Mouse (Mus musculus) kidney, postnatal 14 days (tissue): Measurements from ENCODE around the gene Aox2.
A peak's percentile ranks its signal among the peaks of the same experiment; 100 is the strongest.
"Not testable (repeated sequence)": the region's sequence is repeated elsewhere in the genome, so short reads cannot be mapped to it uniquely, and the experiment has no call there.

ENCODE experiments used
- DNase-seq: peaks from one replicate; pipeline ENCODE4 v3.0.0; 2022; ENCODE audit warnings: mixed read lengths

Aox2 gene

DNA sequence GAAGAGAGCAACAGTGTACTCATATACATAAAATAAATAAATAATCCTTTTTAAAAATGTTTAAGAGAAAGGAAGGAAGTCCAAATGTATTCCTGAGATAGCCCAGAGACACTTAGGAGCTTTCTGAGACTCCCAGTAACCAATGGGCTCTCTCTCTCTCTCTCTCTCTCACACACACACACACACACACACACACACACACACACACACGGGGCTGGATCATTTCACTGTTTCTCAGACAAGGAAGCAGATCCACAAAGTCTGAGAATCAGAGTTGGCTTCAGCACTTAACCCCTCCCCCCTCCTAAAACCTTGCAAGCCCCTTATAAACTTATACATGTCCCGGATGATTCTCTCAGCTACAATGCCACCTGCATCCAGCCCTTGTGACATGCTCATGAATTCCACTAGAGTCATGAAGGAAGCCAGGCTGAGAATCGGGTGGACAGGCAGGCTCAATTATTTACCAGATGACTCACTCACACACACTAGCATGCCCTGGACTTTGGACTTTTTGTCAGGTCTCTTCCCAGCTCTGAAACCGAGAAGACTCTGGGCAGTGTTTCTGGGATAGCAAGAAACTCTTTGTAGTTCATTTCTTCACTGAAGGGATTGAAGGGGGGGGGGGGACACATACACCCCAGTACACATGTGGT, 75.2 kb downstream of the Aox2 start:
- DNase-seq: peak; percentile 81

DNA sequence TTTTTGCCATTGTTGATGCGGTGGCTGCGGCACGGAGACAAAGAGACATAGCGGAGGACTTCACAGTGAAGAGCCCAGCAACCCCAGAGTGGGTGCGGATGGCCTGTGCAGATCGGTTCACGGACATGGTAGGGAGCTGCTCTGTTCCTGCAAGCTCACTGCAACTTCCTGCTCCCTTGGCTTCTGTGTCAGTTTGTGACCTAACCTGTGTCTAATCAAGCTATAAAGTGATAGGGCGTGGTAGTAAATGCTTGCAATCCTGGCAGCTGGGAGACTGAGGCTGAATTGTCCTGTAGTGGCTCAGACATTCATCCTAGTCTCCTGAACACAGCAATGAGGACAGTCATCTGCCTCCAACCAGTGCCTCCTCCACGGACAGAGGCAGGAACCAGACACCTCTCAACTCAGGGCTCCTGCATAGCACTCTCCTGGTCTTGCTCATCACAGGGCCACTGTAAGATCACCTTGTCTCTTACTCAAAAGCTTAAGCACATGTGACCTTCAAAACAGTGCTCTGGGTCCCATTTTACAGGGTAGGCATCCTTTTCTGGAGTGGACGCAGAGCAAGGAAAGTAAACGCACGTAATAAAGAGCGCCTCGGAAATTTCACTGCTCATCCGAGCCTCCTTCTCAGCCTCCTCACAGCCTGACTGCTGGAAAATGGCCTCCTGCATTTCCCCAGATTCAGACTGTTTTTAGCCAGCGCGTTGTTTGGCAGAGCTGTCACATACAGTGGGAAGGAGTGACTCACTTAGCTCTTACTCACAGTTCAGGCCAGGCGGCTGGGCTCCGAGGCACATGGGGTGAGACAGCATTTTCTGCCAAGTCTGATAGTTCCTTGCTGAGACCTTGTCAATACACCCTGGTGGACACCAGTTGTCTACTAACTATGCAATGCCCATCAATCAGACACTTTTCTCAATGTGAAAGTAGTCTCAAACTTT, 81.1 kb downstream of the Aox2 start:
- no peak for DNase-seq

DNA sequence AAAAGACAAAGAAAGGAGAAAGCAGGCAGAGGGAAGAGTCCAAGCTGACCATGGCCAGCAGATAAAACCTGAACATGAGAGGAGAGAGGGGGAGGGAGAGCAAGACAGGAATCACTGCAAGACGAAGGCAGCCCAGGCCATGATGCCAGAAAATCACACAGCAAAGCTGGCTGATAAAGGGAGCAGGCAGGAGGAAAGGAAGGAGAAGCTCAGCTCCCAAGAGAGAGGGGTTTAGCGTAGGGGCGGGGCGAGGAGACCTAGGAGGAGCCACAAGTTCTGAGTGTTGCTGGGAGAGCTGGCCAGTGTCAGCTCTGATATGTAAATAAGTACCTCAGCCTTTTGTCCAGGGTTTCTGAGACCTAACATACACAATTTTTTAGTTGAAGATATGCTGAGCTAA, 84.2 kb downstream of the Aox2 start:
- no peak for DNase-seq

DNA sequence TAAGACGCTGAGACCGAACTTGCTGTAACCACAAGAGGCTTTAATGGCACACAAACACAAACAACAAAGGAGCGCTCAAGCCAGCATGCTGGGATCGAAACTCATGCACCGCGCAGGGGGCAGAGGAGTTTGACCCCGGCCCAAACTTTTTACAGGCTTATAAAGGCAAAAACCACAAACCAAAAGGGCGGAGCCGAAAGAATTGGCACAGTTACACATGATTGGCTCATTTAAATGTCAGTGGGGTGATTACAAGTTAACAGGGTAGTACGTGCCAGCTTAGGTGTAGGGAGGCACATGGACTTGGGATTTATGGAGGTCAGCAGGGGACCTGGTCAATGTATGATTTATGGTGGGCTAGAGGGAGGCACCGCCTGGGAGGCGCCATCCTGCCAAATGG, 86.4 kb downstream of the Aox2 start:
- no peak for DNase-seq

DNA sequence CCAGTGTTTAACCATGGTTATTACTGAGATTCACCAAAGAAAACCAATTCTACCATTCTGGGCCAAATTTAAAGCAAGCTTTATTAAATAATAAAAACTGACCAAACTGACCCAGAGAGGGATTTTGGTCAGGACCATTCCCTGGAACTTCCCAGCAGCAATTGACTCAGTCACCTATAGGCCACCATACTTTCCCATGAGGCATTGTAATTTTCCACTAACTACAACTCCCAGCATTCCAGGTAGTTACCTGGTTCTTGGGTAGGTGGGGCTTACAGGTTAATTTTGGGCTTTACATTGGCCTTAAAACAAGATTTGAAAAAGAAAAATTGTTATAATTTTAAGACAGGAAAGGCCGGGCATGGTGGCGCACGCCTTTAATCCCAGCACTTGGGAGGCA, 87.7 kb downstream of the Aox2 start:
- DNase-seq: no peak

DNA sequence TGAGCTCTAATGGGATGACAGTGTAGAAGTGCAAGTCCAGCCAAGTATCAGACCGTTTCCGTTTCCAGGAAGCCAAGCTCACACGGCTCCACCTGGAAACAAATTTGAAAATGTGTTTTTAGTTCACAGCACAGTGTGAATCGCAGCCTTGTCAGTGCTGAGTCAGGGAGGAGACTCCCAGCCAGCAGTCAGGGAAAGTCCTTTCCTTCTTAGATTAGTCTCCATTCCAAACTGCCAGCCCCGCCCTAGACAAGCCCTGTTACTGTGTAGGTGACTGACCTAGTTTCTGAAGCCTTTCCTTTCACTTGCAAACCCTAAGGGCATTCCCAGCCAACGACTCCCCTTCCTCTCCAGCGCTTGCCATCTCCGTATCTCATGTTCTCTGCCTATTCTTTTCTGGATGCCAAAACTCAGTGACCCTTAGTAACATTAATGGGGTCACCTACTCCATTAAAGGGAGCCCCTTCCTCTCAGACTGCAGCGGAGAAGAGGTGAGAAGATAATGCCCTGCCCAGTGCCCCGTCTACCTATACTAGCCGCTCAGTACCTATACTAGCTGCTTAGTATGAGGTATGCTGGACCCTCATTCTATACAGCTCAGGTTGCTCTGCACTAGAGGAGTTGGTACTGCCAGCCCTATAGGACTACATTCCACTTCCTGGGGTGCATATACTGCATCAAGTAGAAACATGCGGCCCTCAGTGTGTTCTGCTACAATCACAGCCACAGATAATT, 88.8 kb downstream of the Aox2 start:
- DNase-seq: no peak

DNA sequence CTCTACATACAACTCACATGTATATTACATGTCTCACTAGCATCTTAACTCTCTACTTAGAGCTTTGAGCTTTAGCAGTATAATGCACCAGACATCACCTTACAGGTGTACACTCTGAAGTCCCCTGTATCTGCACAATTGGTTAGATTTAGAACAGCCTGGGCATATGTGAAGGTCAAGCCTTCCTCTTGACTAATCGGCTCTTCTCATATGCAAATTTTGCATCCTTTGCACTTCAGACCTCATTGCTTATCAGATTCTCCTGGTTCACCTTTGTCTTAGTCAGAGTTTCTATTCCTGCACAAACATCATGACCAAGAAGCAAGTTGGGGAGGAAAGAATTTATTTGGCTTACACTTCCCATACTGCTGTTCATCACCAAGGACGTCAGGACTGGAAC, 91.6 kb downstream of the Aox2 start:
- DNase-seq: no peak

DNA sequence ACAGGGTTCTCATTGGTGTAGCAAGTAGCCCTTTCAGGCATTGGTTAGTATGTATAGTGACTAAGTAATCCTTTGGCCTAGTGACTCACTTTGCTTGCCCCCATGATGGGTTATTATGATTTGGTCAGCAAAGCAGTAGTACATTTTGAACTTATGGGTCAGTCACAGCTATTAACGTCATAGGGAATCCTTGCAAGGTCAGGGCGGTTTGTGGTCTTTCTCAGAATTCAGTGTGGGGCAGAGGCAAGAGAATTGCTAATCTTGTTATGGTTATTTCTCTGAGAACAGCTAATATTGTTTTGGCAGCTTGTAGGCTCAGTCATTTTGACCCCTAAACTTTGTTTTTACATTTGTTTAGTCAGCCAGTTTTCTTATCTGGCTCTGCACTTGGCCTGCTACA, 96.1 kb downstream of the Aox2 start:
- DNase-seq: not testable (repeated sequence)

DNA sequence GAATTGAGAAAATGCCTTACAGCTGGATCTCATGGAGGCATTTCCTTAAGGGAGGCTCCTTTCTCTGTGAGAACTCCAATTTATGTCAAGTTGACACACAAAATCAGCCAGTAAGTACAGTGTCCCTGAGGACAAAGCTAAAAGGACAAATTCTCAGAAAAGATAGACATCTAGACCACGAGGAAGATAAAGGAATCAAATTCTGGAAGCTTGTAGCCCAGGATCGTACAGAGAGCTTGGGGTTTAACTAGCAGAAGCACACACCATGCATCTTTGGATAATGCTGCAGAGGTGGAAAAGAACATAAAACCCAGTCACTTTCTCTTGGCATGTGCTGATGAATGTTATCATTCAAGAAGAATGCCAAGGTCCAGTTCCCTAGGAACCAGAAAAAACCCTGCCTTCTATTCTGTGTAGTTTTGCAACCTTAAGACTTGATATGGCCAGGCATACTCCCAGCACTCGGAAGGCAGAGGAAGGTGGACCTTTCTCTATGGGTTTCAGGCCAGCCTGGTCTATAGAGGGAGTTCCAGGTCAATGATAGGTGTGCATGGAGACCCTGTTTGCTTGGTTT, 97.5 kb downstream of the Aox2 start:
- no peak for DNase-seq

DNA sequence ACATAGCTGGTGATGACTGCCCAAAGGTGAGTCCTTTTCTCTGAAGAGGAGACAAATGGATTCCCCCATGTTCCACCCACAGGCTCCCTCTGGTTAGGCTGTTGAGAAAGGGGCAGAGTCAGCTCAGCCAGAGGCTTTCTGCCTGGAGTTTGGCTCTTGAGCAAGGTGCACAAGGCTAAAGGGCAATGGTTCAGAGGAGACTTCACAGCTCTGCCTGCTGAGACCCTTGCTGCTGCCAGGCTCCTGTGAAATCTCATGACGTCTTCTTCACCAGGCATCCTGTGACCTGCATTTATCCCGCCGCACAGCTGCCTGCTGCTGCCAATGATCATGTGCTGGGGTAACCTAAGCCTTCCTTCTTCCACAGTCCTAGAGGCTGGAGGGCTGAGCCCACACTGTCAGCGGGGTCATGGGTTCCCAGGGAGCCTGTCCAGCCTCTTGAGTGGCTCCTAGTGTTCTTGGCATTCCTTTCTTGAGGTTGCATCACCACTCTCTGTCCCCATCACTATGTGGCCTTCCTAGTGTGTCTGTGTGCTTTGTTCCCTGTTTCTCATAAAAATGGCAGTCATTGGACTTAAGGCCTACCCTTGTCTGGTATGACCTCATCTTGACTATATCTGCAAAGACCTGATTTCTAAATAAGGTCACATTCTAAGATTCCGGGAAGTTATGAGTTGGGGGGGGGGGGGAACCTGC, 104.6 kb downstream of the Aox2 start:
- DNase-seq: peak; percentile 18

DNA sequence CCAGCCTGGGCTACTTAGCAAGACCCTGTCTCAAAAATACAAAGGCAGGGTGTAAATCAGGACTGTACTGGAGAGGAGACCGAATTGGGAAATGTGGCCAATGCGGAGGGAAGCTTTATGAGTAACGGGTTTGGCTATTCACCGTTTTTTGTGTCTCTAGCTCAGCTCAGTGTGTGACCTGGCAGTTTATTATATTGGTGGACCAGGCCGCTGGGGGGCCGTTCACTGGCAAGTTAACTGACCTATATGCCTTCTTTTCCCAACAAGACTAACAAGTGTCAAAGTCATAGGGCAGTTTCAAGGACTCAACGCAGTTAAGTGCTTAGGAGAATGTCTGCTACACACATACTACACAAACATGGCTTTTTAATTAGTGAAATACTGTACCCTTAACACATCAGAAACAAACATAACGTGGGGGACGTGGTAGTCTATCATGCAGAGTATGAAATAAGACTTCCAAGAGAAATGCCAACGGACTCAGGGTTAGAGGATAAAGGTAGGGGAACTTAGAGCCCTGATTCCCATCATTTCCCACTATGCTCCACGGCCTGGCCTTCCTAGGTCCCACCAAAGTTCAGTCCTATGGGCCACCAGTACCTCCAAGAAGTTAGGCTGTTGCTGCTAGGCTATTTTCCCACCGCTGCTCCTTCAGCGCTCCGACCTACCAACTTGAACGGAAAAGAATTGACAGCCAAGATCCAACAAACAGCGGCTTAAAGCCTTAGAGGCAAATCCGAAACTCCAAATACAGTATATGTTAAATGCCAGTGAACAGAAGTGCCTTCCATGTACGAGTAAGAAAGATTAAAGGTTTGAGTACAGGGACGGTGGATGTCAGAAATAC, 113.5 kb downstream of the Aox2 start:
- peak; percentile 14 for DNase-seq

DNA sequence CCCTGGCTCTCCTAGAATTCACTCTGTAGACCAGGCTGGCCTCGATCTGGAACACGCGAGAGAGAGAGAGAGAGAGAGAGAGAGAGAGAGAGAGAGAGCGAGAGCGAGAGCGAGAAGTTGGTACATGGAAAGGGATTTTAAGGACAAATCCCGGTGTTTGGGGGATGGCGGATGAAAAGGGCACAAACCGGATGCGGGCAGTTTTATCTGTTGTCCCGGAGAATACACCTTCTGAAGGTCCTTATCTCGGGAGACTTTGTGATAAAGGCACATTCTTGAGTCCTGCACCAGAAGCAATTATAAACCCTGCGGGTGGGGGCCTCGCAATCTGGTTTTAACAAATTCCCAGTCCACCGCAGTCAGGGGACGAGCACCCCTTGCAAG, 114.1 kb downstream of the Aox2 start:
- DNase-seq: no peak

DNA sequence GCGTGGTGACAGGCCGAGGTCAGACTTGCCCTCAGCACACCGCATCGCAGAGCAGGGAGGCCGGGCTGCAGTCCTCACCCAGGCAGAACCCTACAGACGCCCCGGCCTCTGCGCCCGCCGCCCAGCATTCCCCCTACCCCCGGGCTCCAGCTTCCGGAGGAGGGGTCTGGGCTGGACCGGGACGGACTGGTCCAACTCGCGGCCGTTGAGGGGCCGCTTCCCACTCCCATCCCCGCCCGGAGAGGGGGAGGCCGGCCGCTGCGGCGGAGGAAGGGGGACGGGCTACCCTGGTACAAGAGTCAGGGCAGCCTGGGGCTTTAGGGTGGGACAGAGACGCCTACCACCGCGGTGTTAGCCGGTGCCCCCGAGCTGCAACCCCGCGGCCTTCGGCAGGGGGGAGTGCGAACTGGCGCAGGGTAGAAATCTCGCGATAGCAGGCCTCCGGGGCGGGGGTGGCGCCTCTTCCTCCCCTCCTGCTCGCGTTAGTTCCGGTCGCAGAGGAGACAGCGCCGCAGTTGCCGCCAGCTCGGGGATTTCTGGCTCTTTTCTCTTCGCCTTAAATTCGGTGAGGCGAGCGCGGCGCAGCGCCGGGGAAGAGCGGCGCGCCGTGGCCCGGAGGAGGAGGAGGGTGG, 114.6 kb downstream of the Aox2 start, which contains the start of gene Bzw1:
Gene Bzw1, plus strand, starts transcription at position 247 of the 632 bp plus-strand sequence.
- DNase-seq: peak; percentile 96

DNA sequence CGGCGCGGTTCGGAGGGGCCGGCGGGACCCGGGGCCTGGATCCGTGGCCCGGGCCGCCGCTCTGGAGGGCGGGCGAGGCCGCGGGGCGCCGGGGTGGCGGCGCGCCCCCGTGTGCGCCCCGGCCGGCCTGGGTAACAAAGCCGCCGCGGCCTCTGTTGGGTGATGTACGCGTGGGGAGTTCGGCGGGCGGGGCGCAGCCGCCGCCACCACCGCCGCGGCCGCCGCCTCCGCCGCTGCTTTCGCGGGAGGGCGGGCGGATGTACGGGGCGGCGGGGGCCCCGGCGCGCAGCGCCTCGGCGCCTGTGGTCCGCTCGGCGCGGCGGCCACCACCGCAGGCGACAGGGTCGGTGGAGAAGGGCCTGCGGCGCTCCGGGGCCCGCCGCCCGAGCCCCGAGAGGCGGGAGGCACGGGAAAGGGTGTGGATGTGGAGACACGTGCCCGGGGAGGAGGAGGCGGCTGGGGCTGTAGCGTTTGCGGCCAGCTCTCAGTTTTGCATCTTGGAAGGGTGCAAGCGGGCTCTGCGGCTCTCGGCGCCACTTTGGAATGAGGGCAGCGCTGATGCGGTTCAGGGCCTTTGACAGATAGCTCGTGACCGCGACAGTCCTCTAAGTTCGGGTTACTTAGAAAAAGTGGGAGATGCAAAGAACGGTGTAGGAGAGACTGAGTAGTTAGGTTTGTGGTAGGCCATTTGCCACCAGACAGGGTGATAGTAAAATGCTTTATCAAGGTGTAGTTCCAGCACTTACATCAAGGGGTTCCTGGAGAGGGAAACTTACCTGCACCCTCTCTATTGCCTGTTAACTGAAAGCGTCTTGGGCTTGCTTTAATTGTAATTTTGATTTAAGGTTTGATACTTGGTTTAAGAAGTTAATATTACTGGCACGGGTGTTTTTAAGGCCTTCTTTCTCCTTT, 115.4 kb downstream of the Aox2 start:
- peak; percentile 58 for DNase-seq

DNA sequence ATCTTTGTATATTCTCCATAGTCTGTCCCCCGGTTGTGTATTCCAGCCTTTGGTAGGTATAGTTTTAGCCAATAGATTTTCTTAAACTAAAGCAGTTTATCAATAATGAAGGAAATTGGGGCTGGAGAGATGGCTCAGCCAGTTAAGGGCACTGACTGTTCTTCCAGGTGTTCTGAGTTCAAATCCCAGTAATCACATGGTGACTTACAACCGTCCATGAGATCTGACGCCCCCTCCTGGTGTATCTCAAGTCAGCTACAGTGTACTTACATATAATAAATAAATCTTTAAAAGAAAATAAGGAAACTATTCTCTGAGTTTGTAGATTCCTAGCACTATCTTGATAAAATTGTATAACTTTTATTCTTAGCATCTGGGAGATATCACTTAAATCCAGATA, 117.2 kb downstream of the Aox2 start:
- no peak for DNase-seq

DNA sequence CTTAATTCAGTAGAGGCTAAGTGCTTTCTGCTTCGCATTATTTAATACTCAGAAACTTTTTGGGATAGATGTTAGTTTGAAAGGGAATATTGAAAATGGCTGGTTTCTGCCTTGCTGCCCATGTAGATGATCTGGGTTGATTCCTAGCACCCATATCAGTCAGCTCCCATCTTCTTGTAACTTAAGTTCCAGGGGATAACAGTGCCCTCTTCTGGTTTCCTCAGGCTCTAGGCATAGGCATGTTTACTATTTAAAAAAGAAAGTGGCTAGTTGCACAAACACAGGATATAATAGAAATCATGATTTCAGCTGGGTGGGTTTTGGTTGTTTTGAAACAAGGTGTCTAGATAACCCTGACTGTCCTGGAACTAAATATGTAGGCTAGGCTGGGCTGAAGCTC, 118.1 kb downstream of the Aox2 start:
- no peak for DNase-seq

DNA sequence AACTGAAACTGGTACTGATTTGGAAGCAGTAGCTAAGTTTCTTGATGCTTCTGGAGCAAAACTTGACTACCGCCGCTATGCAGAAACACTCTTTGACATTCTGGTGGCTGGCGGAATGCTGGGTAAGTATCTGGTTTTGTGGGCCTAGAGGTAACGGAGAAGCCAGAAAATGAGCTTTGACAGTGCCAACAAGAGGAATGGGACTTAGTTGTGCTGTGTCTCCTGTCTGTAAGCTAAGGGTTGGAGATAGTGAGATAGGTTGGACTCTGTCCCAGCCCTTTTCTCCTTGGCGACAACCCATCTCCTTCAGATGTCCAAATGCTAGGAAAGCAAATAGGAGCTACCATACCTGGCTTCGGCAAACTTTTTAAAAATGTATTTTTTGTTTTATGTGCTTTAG, 119.6 kb downstream of the Aox2 start:
- no peak for DNase-seq

DNA sequence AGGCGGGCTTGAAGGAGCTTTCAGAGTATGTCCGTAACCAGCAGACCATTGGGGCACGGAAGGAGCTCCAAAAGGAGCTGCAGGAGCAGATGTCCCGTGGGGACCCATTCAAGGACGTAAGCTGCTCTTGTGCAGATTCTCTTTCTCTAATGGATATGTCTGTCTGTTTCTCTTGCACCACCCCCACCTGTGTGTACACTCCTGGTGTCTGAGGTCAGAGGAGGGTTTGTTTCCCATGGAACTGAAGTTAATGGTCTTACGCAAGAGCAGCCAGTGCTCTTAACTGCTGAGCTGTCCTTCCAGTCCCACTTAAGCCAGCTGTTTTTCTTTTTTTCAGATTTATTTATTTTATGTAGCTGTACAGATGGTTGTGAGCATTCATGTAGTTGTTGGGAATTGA, 123.3 kb downstream of the Aox2 start:
- DNase-seq: no peak

DNA sequence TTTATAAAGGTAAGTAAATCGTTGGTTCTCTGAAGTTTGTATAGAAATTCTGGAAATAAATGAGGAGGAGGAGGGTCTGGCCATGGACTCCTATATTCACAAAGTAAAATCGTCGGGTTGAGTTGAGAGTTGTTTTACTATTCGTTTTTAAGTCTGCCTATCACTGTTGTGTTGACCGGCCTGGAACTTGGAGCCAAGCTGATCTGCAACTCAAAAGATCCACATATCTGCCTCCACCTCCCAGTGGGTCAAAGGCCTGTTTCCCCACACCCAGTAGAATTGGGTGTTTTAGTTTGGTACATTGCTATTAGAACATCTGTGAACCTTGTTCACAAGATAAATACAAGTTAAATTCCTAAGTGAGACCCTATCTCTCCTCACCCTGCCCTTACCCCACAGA, 125.6 kb downstream of the Aox2 start:
- DNase-seq: no peak

DNA sequence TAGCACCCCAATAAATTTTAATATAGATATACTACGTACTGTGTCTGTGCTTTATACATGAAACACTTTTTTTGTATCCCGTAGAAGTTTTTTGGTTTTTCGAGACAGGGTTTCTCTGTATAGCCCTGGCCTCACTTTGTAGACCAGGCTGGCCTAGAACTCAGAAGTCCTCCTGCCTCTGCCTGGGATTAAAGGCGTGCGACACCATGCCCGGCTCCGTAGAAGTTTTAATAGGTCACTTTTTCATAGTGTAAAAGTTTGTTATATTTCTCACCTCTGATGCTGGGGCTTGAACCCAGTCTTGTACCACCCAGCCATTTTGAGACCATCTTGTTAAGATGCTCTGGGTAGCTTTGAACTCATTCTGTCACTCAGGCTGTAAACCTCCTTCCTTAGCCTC, 129.2 kb downstream of the Aox2 start:
- no peak for DNase-seq
